Mouse (Mus musculus): ENCODE results near the gene Nptxr. TPM values are rescaled to one million over a fixed set of nuclear protein-coding genes. Genes with fewer than 3 reads are reported as not detected.

The Nptxr gene
- total and polyA plus RNA-seq, 2 experiments from 2014 or later, result 87.3 to 184 TPM

DNA sequence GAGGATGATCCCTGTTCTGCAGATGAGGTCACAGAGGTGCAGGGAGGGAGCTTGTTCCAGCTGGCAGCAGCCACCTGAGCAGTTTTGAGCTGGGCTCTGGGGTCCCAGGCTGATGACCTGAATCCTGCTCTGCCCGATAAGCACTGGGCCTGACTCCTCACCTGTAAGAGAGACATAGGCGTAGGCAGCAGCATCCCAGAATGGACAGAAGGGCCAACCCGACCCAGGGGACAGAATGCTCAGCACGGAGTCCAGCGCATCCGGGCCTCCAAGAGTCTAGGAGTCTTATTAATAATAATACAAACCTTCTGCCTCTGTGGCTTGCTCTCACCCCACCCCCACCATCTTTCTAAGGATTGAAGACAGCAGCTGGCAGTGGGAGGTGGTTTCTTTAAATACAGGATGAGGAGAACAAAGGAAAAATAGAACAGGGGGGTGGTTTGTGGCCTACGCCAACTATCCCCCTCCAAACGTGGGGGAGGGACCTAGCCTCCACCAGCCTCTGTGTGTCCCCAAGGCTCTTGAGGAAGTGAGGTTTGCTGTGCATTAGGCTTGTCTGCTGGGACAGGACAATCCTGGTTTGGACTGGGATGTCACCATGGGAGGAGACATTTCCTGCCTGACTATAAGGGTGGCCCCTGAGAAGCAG, 48.5 kb downstream of the Nptxr start:
- DNase-seq (no peak), ATAC-seq (no peak)
- Histone ChIP-seq H3K27me3 (ENCODE audit: insufficient read depth, low read length) (no peaks in the 10 kb centered on the region), H3K36me3 (ENCODE audit: insufficient read depth) (peaks cover 4% of the 10 kb centered on the region; the same call in 1 of the 2 replicates), H3K4me2 (ENCODE audit: low read depth) (no peak overlapping the region), H3K4me1 (ENCODE audit: insufficient read depth) (no peaks in the 10 kb centered on the region), H3K9ac (no peak overlapping the region), H3K4me3 (ENCODE audit: low read depth, low read length) (no peak overlapping the region), H3K9me3 (ENCODE audit: low read length) (no peaks in the 10 kb centered on the region), H3K27ac (ENCODE audit: low read depth, low read length) (no peak overlapping the region)
- no peak for TF ChIP-seq CTCF (IDR thresholded peaks at IDR 0.05; ENCODE audit: low read depth)
- WGBS, result 68% methylated on average over 8 of the region's 8 CpGs

DNA sequence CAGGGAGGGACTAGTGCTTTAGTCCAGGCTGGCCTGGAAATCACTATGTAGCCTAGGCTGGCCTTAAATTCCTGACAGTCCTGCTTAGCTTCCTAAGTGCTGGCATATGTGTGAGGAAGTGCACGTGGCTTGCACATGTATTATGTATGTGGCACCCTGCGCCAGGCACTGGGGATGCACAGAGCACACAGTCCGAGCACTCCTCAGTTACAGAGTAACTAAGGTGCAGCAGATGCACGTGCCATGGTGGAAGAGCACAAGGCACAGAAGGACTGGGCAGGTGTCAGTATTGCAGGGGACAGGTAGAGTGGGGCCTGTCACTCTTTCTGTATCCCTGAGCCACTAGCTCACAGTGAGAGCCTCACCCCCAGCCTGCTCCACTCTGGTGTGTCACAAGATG, 49.4 kb downstream of the Nptxr start:
- WGBS, result 86% methylated on average over 4 of the region's 4 CpGs
- no peak for ATAC-seq
- H3K27me3 ChIP-seq (ENCODE audit: insufficient read depth, low read length), result no peaks in the 10 kb centered on the region
- H3K4me3 ChIP-seq (ENCODE audit: low read depth, low read length), result no peak overlapping the region
- H3K4me2 ChIP-seq (ENCODE audit: low read depth), result no peak overlapping the region
- no peak for TF ChIP-seq CTCF (IDR thresholded peaks at IDR 0.05; ENCODE audit: low read depth)
- no peak overlapping the region for H3K27ac ChIP-seq (ENCODE audit: low read depth, low read length)
- no peaks in the 10 kb centered on the region for H3K9me3 ChIP-seq (ENCODE audit: low read length)
- no peak for DNase-seq
- no peaks in the 10 kb centered on the region for H3K36me3 ChIP-seq (ENCODE audit: insufficient read depth)
- H3K4me1 ChIP-seq (ENCODE audit: insufficient read depth), result no peaks in the 10 kb centered on the region
- H3K9ac ChIP-seq, result no peak overlapping the region

DNA sequence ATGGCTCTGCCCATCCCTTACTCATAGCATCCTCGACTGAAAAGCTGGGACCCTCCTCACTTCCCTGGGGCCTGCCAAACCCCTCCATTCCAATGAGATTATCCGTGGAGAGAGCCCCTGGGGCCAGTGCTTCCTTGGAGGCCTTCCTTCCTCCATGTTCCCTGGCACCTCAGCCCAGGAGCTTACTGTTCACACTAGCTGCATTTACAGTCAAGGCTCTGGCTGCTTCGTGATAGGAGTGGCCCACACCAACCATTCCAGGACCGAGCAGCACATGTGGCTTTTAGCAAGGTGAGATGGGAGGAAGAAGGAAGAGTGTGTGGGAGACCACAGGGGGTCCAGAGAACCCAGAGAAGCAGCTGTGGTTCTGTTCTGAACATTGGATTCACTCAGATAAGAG, 50.7 kb downstream of the Nptxr start:
- no peak for DNase-seq
- Histone ChIP-seq H3K27me3 (ENCODE audit: insufficient read depth, low read length) (no peaks in the 10 kb centered on the region), H3K9me3 (ENCODE audit: low read length) (no peaks in the 10 kb centered on the region), H3K27ac (ENCODE audit: low read depth, low read length) (no peak overlapping the region), H3K4me2 (ENCODE audit: low read depth) (no peak overlapping the region), H3K4me3 (ENCODE audit: low read depth, low read length) (no peak overlapping the region), H3K4me1 (ENCODE audit: insufficient read depth) (no peaks in the 10 kb centered on the region), H3K9ac (no peak overlapping the region), H3K36me3 (ENCODE audit: insufficient read depth) (no peaks in the 10 kb centered on the region)
- 59% methylated on average over 4 of the region's 4 CpGs for WGBS
- TF ChIP-seq CTCF (IDR thresholded peaks at IDR 0.05; ENCODE audit: low read depth), result no peak
- no peak for ATAC-seq

DNA sequence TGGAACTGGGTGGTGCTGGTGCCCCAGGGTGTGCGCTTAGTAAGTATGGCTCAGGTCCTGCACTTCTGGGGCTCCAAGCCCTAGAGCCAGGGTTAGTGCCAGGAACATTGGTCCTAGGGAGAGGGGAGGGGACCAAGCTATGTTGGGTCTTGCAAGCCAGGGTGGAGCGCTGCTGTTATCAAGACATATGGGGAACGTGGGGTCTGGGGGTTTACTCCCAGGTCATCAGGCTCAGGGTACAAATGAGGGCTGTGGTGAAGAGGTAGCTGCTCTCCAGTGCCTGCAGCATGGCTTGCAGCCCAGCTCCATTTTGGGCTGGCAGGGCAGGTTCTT, 51.2 kb downstream of the Nptxr start:
- Histone ChIP-seq H3K27ac (ENCODE audit: low read depth, low read length) (no peak overlapping the region), H3K27me3 (ENCODE audit: insufficient read depth, low read length) (no peaks in the 10 kb centered on the region), H3K4me3 (ENCODE audit: low read depth, low read length) (no peak overlapping the region), H3K9ac (no peak overlapping the region), H3K4me2 (ENCODE audit: low read depth) (no peak overlapping the region), H3K9me3 (ENCODE audit: low read length) (no peaks in the 10 kb centered on the region), H3K36me3 (ENCODE audit: insufficient read depth) (no peaks in the 10 kb centered on the region), H3K4me1 (ENCODE audit: insufficient read depth) (no peaks in the 10 kb centered on the region)
- TF ChIP-seq CTCF (IDR thresholded peaks at IDR 0.05; ENCODE audit: low read depth), result no peak
- WGBS, result 92% methylated on average over 3 of the region's 3 CpGs
- peak; percentile 3; the same call in 1 of the 2 replicates for ATAC-seq
- no peak for DNase-seq

DNA sequence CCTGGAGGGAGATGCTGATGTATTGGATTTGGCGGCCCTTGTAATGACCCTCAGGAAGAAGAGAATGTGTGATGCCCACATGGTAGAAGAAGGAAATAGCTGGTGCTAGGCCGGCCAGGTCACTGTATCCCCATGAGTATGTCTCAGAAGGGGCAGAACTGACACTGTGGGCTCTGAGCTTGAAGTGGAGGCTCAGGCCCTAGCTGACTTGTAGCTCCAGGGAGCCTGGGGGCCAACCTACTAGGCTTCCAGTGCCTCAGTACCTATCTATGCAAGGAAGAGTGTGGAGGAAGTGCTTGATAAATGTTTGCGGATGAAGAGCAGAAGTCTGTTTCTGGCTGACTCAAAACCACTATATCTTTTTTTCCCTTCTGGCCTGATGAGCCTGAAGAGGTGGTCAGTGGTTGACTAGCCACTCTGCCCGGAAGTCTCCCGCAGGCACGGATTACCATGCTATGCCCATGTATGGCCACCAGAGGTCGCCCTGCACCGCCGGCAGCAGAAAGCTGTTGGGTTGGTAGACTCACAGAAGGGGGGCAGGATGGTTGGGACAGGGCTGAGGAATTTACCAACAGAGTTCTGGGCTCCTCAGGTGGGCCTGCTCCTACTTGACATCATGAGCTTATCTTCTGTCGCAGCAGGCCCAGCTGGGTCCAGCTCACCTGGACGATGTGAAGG, 51.7 kb downstream of the Nptxr start:
- peak; percentile 70; the same call in 1 of the 2 replicates for ATAC-seq
- H3K9ac ChIP-seq, result no peak overlapping the region
- peak; percentile 100 for TF ChIP-seq CTCF (IDR thresholded peaks at IDR 0.05; ENCODE audit: low read depth)
- no peaks in the 10 kb centered on the region for H3K4me1 ChIP-seq (ENCODE audit: insufficient read depth)
- DNase-seq, result peak; percentile 81
- no peak overlapping the region for H3K4me3 ChIP-seq (ENCODE audit: low read depth, low read length)
- H3K9me3 ChIP-seq (ENCODE audit: low read length), result no peaks in the 10 kb centered on the region
- H3K4me2 ChIP-seq (ENCODE audit: low read depth), result no peak overlapping the region
- 22% methylated on average over 11 of the region's 11 CpGs for WGBS
- no peak overlapping the region for H3K27ac ChIP-seq (ENCODE audit: low read depth, low read length)
- no peaks in the 10 kb centered on the region for H3K27me3 ChIP-seq (ENCODE audit: insufficient read depth, low read length)
- H3K36me3 ChIP-seq (ENCODE audit: insufficient read depth), result no peaks in the 10 kb centered on the region

DNA sequence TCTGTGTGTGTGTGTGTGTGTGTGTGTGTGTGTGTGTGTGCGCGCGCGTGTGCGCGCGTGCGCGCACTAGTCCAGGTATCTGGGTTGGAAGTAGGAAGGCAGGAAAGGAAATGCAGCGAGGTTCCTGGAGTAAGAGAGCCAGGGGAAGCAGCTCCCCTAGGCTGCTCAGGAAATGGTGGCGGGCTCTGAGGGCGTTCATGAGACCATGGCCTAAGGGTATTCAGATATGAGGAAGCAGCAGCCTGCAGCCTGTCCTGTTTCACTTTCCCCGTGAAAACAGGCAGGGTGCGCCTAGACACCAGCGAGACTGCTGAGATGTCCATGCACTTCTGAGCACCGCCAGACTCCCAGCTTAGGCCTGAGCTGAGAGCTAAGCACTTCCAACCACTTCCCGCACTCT, 52.8 kb downstream of the Nptxr start:
- no peak for DNase-seq
- Histone ChIP-seq H3K4me1 (ENCODE audit: insufficient read depth) (no peaks in the 10 kb centered on the region), H3K9me3 (ENCODE audit: low read length) (no peaks in the 10 kb centered on the region), H3K4me3 (ENCODE audit: low read depth, low read length) (no peak overlapping the region), H3K4me2 (ENCODE audit: low read depth) (no peak overlapping the region), H3K27me3 (ENCODE audit: insufficient read depth, low read length) (no peaks in the 10 kb centered on the region), H3K27ac (ENCODE audit: low read depth, low read length) (no peak overlapping the region), H3K9ac (no peak overlapping the region), H3K36me3 (ENCODE audit: insufficient read depth) (no peaks in the 10 kb centered on the region)
- 81% methylated on average over 17 of the region's 17 CpGs for WGBS
- TF ChIP-seq CTCF (IDR thresholded peaks at IDR 0.05; ENCODE audit: low read depth), result no peak
- ATAC-seq, result no peak

DNA sequence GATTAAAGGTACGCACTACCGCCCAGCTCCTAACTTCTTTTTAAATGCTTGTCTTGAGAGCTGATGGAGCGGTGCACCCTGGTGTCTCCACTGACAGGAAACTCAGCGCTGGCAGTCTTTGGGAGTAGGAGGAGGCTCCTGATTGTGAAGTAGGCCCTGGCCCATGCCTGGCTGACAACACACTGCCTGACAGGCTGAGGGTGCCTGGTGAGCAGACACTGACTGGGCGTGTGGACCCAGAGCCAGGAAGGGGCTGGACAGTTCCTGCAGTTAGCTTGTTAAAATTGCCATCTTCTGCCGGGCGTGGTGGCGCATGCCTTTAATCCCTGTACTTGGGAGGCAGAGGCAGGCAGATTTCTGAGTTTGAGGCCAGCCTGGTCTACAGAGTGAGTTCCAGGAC, 54.3 kb downstream of the Nptxr start:
- Histone ChIP-seq H3K4me2 (ENCODE audit: low read depth) (no peak overlapping the region), H3K9me3 (ENCODE audit: low read length) (no peaks in the 10 kb centered on the region), H3K27ac (ENCODE audit: low read depth, low read length) (no peak overlapping the region), H3K4me1 (ENCODE audit: insufficient read depth) (no peaks in the 10 kb centered on the region), H3K9ac (no peak overlapping the region), H3K36me3 (ENCODE audit: insufficient read depth) (no peaks in the 10 kb centered on the region), H3K27me3 (ENCODE audit: insufficient read depth, low read length) (no peaks in the 10 kb centered on the region), H3K4me3 (ENCODE audit: low read depth, low read length) (no peak overlapping the region)
- WGBS, result 90% methylated on average over 8 of the region's 8 CpGs
- no peak for ATAC-seq
- no peak for TF ChIP-seq CTCF (IDR thresholded peaks at IDR 0.05; ENCODE audit: low read depth)
- no peak for DNase-seq
